Mouse (Mus musculus) heart, postnatal 0 days (tissue): ENCODE data around the gene Ccdc169. TPM values are rescaled to one million over a fixed set of nuclear protein-coding genes. Genes with fewer than 3 reads are reported as not detected.
A peak's percentile ranks its signal among the peaks of the same experiment; 100 is the strongest.

ENCODE experiments used
- ATAC-seq: fragments of 200-750 bp; cut with Nextera tagmentation; 2 replicates; pipeline ENCODE4 v1.8.0; 2017; ENCODE audit warnings: low read depth, moderate number of reproducible peaks, moderate library complexity; ENCODE audit not compliant: insufficient read depth
- DNase-seq: peaks from one replicate; pipeline ENCODE4 v3.0.0-alpha.2; 2016; ENCODE audit warnings: low spot score
- H3K27ac ChIP-seq: fragments of 300-500 bp; sonication (generic); 2 replicates; pipeline ENCODE4 v1.5.1; 2014; ENCODE audit warnings: low read depth, mild to moderate bottlenecking
- H3K27me3 ChIP-seq: fragments of 300-500 bp; sonication (generic); 2 replicates; pipeline ENCODE4 v1.6.1; 2014; ENCODE audit warnings: low read length, mixed read lengths; ENCODE audit not compliant: control insufficient read depth, insufficient read depth
- H3K36me3 ChIP-seq: fragments of 300-500 bp; sonication (generic); replicated peaks from 2 replicates; pipeline ENCODE4 v1.6.1; 2014; ENCODE audit warnings: low read length, mixed read lengths; ENCODE audit not compliant: control insufficient read depth, insufficient read depth
- H3K4me1 ChIP-seq: fragments of 300-500 bp; sonication (generic); 2 replicates; pipeline ENCODE4 v1.6.1; 2014; ENCODE audit warnings: antibody characterized with exemption; ENCODE audit not compliant: control insufficient read depth, insufficient read depth
- H3K4me2 ChIP-seq: fragments of 300-500 bp; sonication (generic); 2 replicates; pipeline ENCODE4 v1.6.1; 2014; ENCODE audit warnings: low read depth, mild to moderate bottlenecking, low read length, moderate library complexity
- H3K4me3 ChIP-seq: fragments of 300-500 bp; sonication (generic); 2 replicates; pipeline ENCODE4 v1.5.1; 2014; ENCODE audit warnings: low read depth, low read length
- H3K9ac ChIP-seq: fragments of 300-500 bp; sonication (generic); replicated peaks from 2 replicates; pipeline ENCODE4 v1.6.1; 2014; ENCODE audit warnings: low read depth, low read length, mixed read lengths
- H3K9me3 ChIP-seq: fragments of 300-500 bp; sonication (generic); replicated peaks from 2 replicates; pipeline ENCODE4 v1.6.1; 2016; ENCODE audit warnings: low read length; ENCODE audit not compliant: control insufficient read depth
- CTCF ChIP-seq: IDR thresholded peaks from 2 replicates; pipeline ENCODE4 v1.5.1; 2016; ENCODE audit warnings: antibody characterized with exemption, control low read depth, low read depth
- EP300 ChIP-seq: IDR thresholded peaks from 2 replicates; pipeline ENCODE4 v1.6.1; 2016; ENCODE audit warnings: antibody characterized with exemption, low read depth
- WGBS: fragments of 180-500 bp; shearing (Covaris S2); extraction: QIAGEN DNeasy Blood & Tissue Kit; methylation state at CpG from one replicate; pipeline ENCODE4 v1.1.7; 2014; 5-methylcytosine and 5-hydroxymethylcytosine counted together
- polyA plus RNA-seq: library from polyadenylated mRNA; unstranded; fragments of >200 nt; fragmentation: Nextera tagmentation; extraction: Ambion mirVana; gene quantifications from 2 replicates; pipeline ENCODE4 v1.2.1, GENCODE M21; 2015
- total RNA-seq: library from RNA; depleted of rRNA; stranded (reverse); fragments of >200 nt; gene quantifications from 2 replicates; pipeline ENCODE4 v1.2.3, GENCODE M21; 2014; ENCODE audit warnings: low replicate concordance

Ccdc169 gene
- total and polyA plus RNA-seq, 2 experiments from 2014 or later, result not detected

DNA sequence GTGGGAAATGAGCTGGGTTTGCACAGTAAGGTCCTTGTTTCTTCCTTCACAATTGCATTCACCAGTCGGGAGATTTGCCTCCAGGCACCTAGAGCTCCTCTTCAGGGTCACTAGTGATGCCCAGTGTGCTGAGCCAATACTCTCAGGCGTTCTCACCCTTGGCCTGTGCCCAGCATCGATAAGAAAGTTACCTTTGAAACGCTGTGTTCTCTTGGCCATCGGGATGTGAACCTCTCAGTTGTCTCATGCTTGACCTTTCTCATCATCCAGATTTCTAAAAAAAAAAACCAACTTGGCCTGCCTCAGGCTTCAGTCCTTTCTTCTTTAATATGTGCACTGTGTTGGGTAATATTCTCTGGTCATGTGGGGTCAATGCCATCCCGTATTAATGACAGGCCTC lies 9.3 kb downstream of the Ccdc169 start:
- Histone ChIP-seq H3K9ac (no peak overlapping the region), H3K27ac (no peak overlapping the region), H3K27me3 (no peaks in the 10 kb centered on the region), H3K4me2 (no peak overlapping the region), H3K4me3 (no peak overlapping the region), H3K4me1 (no peaks in the 10 kb centered on the region), H3K36me3 (no peaks in the 10 kb centered on the region), H3K9me3 (no peaks in the 10 kb centered on the region)
- 76% methylated on average over 6 of the region's 6 CpGs for WGBS
- DNase-seq (no peak), ATAC-seq (no peak)
- no peak for TF ChIP-seq EP300
- no peak for TF ChIP-seq CTCF

DNA sequence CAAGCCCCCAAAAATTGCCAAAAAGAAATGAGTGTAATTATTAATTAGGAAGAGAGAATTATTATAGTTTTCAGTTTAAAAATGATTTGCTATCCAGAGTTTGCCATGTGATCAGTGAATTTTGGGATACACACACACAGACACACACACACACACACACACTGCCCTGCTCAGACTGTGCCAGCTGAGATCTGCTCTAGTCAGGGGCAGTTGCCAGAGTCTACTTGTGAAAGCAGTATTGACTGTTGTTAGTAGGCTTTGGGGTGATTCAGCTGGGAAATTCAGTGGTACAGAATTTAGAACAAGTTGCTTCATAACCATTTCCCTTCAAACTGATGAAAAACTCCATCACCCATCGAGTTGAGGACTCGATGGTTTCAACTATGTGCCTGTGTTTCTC lies 10.0 kb downstream of the Ccdc169 start:
- no peak for ATAC-seq
- no peak for TF ChIP-seq EP300
- no peak for TF ChIP-seq CTCF
- 69% methylated on average over 2 of the region's 2 CpGs for WGBS

DNA sequence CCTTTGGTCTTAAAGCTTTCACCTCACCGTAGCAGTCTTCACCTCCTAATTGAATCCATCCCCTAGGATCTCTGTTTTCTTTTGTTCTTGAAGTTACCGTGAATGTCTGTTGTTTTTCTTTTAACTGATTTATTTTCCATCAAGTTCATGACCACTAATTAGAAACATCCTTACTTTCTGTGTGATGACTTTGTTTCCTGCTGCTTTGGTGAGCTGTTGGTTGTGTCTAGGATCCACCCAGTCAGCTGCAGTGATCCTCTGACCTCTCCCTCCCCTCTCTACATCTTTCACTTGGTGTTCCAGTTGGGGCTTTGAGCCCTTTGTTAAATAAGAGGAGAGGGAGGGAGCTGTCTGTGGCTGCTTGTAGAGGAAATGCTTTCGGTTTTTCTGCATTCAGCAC lies 11.0 kb downstream of the Ccdc169 start:
- Histone ChIP-seq H3K9me3 (no peaks in the 10 kb centered on the region), H3K4me3 (no peak overlapping the region), H3K4me1 (no peaks in the 10 kb centered on the region), H3K27me3 (no peaks in the 10 kb centered on the region), H3K27ac (no peak overlapping the region), H3K36me3 (no peaks in the 10 kb centered on the region), H3K4me2 (no peak overlapping the region), H3K9ac (no peak overlapping the region)
- DNase-seq (no peak), ATAC-seq (no peak)
- TF ChIP-seq EP300, result no peak
- no peak for TF ChIP-seq CTCF
- 47% methylated on average over 3 of the region's 3 CpGs for WGBS

More for the DNA sequence above, 10.0 kb downstream of the Ccdc169 start:
- Histone ChIP-seq H3K4me2 (no peak overlapping the region), H3K9me3 (no peaks in the 10 kb centered on the region), H3K4me3 (no peak overlapping the region), H3K27me3 (no peaks in the 10 kb centered on the region), H3K9ac (no peak overlapping the region), H3K27ac (no peak overlapping the region), H3K4me1 (no peaks in the 10 kb centered on the region), H3K36me3 (no peaks in the 10 kb centered on the region)
- no peak for DNase-seq

DNA sequence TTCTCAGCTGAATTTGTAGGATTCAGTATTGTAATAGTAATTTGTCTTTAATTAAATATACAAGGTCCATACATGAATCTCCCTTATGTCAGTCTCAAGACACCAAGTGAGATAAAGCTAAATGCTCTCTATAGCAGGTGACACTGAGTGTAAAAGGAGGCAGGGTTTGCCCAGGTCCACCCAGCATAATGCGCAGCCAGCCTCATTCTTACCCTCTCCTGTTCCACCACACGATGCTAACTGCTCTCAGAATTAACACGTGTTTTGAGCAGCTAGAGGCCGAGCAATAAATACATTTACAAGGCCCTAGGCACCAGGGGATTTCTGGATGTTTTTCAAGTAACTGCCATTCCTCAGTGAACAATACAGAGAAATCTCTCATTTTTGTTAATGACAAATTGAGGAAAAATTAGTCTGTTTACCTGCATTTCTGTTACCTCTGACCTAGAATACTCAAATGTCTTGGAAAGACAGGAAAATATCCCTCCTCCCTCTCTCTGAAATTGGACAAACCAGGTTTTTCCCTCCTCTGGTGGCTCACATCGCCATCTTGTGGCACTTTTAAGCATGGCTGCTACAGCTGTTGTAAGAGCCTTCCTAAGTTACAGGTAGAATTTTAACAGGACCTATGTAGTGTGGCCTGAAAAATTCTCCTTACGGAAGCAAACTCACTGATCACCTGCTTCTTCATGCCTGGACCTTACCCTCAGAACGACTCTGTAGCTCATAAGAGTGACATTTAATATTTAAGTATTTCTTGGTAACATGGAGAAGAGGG lies 14.7 kb downstream of the Ccdc169 start:
- no peak for TF ChIP-seq EP300
- peak; percentile 78 for TF ChIP-seq CTCF
- WGBS, result 37% methylated on average over 7 of the region's 7 CpGs
- Histone ChIP-seq H3K4me2 (no peak overlapping the region), H3K9ac (no peak overlapping the region), H3K27me3 (no peaks in the 10 kb centered on the region), H3K4me3 (no peak overlapping the region), H3K4me1 (no peaks in the 10 kb centered on the region), H3K36me3 (no peaks in the 10 kb centered on the region), H3K9me3 (no peaks in the 10 kb centered on the region), H3K27ac (no peak overlapping the region)
- DNase-seq (peak; percentile 37), ATAC-seq (no peak)

DNA sequence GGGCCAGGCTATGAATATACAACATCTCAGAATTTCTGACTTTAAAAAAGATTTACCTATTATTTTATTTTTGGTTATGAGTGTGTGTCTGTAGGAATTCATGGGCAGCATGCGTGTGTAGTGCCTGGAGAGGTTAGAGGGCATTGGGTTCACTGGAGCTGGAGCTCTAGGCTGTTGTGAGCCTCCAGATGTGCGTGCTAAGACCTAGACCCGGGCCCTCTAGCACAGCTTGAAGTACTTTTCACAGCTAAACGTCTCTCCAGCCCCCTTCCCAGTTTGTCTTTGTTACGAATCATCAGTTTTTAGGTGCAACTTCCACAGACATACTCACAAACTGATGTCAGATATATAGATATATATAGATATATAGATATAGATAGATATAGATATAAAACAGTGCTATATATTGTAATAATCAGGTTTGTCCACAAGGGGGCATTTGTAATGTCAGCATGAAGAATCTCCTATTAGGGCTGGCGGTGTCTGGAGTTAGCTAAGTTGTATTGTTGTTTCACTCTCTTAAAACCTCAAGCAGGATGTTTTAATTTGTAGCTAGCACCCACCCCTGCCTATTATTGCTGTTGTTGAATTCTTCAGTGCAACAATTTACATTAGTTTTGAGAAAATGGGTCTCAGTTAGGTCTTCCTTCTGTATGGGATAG lies 15.7 kb downstream of the Ccdc169 start:
- TF ChIP-seq CTCF, result peak; percentile 52
- TF ChIP-seq EP300, result no peak
- 67% methylated on average over 6 of the region's 6 CpGs for WGBS
- Histone ChIP-seq H3K9ac (no peak overlapping the region), H3K27ac (no peak overlapping the region), H3K9me3 (no peaks in the 10 kb centered on the region), H3K36me3 (no peaks in the 10 kb centered on the region), H3K4me3 (no peak overlapping the region), H3K4me1 (no peaks in the 10 kb centered on the region), H3K27me3 (no peaks in the 10 kb centered on the region), H3K4me2 (no peak overlapping the region)
- ATAC-seq (no peak), DNase-seq (peak; percentile 56)
